Comparison of ENCODE assay signal across 9 mouse cellular contexts in the genomic region with DNA sequence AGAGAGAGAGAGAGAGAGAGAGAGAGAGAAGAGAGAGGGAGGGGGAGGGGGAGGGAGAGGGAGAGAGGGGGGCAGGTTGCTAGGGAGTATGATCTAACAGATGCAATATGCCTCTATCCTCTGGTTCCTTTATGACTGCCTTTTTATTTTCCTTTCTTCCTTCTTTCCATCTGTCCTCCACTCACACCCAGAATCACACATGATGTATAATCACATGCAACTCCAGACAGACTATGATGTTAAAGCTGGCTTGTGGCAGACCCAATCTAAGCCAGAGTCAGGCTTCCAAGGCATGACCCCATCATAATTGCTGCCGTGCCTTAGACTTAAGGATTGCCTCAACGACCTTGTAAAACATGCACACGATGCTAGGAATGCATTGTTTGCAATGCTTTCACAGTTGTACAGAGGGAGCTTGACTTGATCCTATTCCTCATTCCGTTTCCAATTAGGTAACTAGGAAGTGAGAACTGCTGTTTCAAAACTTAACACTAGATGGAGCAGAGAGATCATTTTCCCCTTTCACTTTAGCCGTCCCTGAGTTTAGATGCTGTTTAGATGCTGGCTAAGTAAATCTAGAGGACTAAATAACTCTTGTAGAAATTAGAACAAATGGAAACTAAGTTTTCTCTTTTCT. TPM values are rescaled to one million over a fixed set of nuclear protein-coding genes. Genes with fewer than 3 reads are reported as not detected.
DNase-seq lines count a peak whose midpoint lies in the region; ATAC-seq and TF ChIP-seq lines count a peak whose summit lies in the region.
"Had no signal": no experiment of that assay in that cellular context is flagged by ENCODE, and none has a peak within 500 bp of the region (broad histone marks: within the 10 kb centered on the region; RNA-seq: fewer than 3 reads in every experiment).

No protein-coding gene starts in this region.

- H3K4me3 ChIP-seq in kidney, embryonic 16.5 days (ENCODE audit: low read length), result no peak overlapping the region
- no peak overlapping the region for H3K4me3 ChIP-seq in ES-Bruce4 (ENCODE audit: low read depth, low read length)
- H3K4me3 ChIP-seq: embryonic facial prominence, embryonic 15.5 days had no signal

- no peaks in the 10 kb centered on the region for H3K27me3 ChIP-seq in kidney, embryonic 16.5 days (ENCODE audit: insufficient read depth, low read length)
- H3K27me3 ChIP-seq in ES-Bruce4 (ENCODE audit: control insufficient read depth, insufficient read depth, low read length, poor library complexity, severe bottlenecking), result no peaks in the 10 kb centered on the region
- no peaks in the 10 kb centered on the region for H3K27me3 ChIP-seq in splenic B cell, adult 2 months (ENCODE audit: control insufficient read depth, insufficient read depth, low read length, poor library complexity, severe bottlenecking)
- H3K27me3 ChIP-seq: embryonic facial prominence, embryonic 15.5 days had no signal

- no peak overlapping the region for H3K9ac ChIP-seq in kidney, embryonic 16.5 days (replicated peaks; ENCODE audit: low read length)
- no peak overlapping the region for H3K9ac ChIP-seq in ES-Bruce4 (ENCODE audit: low read depth, poor library complexity, severe bottlenecking)
- H3K9ac ChIP-seq: embryonic facial prominence, embryonic 15.5 days had no signal

- no peak for DNase-seq in kidney, postnatal 4 days
- DNase-seq in brain, embryonic 18.5 days (ENCODE audit: low read depth, low spot score), result peak; percentile 67
- DNase-seq in layer of hippocampus, adult 9-11 months, result peak; percentile 11
- DNase-seq in splenic B cell, adult 2 months (ENCODE audit: low read depth, low spot score), result peak; percentile 57
- no peak for DNase-seq in urinary bladder, postnatal 36 days (ENCODE audit: low spot score in 2 of 2)
- DNase-seq in cerebellum, postnatal 25 days, result no peak

- H3K9me3 ChIP-seq in kidney, embryonic 16.5 days (ENCODE audit: low read length), result 0 out of 2 replicates have a peak, but pooled peaks cover 4% of the 10 kb centered on the region
- peaks cover 13% of the 10 kb centered on the region for H3K9me3 ChIP-seq in ES-Bruce4 (replicated peaks; ENCODE audit: control insufficient read depth, insufficient read depth, low read length, poor library complexity, severe bottlenecking)
- H3K9me3 ChIP-seq: embryonic facial prominence, embryonic 15.5 days had no signal

- whole genome bisulfite sequencing in kidney, embryonic 16.5 days, result 5% methylated on average over 5 of the region's 5 CpGs

- no peaks in the 10 kb centered on the region for H3K4me1 ChIP-seq in kidney, embryonic 16.5 days (ENCODE audit: insufficient read depth, low read length)
- H3K4me1 ChIP-seq in ES-Bruce4 (ENCODE audit: control insufficient read depth, insufficient read depth, low read length), result no peaks in the 10 kb centered on the region
- H3K4me1 ChIP-seq: embryonic facial prominence, embryonic 15.5 days had no signal

- H3K4me2 ChIP-seq in kidney, embryonic 16.5 days (replicated peaks; ENCODE audit: low read depth, low read length), result no peak overlapping the region
- H3K4me2 ChIP-seq: embryonic facial prominence, embryonic 15.5 days had no signal

- peak; percentile 29 for TF ChIP-seq CTCF in ES-Bruce4 (IDR thresholded peaks at IDR 0.05; ENCODE audit: low read depth, low read length)

- TF ChIP-seq POLR2A in ES-Bruce4 (IDR thresholded peaks at IDR 0.05; ENCODE audit: insufficient read depth, low read length), result no peak

- ATAC-seq in kidney, embryonic 16.5 days (ENCODE audit: low FRiP score, low TSS enrichment), result peak; percentile 9; the same call in 1 of the 2 replicates

- no peak overlapping the region for H3K27ac ChIP-seq in kidney, embryonic 16.5 days (ENCODE audit: low read length)
- H3K27ac ChIP-seq in ES-Bruce4 (ENCODE audit: insufficient read depth, low read length), result no peak overlapping the region
- H3K27ac ChIP-seq: embryonic facial prominence, embryonic 15.5 days had no signal

- TF ChIP-seq EP300 in ES-Bruce4 (IDR thresholded peaks at IDR 0.05; ENCODE audit: insufficient read depth, low read depth, low read length), result no peak

- no peaks in the 10 kb centered on the region for H3K36me3 ChIP-seq in kidney, embryonic 16.5 days (ENCODE audit: insufficient read depth, low read length)
- no peaks in the 10 kb centered on the region for H3K36me3 ChIP-seq in ES-Bruce4 (ENCODE audit: control insufficient read depth, insufficient read depth, low read length, poor library complexity, severe bottlenecking)
- H3K36me3 ChIP-seq in splenic B cell, adult 2 months (ENCODE audit: control insufficient read depth, insufficient read depth, low read length, poor library complexity, severe bottlenecking), result no peaks in the 10 kb centered on the region
- H3K36me3 ChIP-seq: embryonic facial prominence, embryonic 15.5 days had no signal

RNA-seq across cellular contexts. Expression of a gene that starts 28.1 kb away (rescaled TPM):
- 3.1 and 3.9 TPM in 2 replicates for polyA plus RNA-seq in kidney, embryonic 16.5 days (2015; fragmentation: Nextera tagmentation; extraction: Ambion mirVana)
- polyA plus RNA-seq in ES-Bruce4 (2011; ENCODE audit: insufficient read depth, insufficient read length, low read depth, missing spikeins), result 0.53 and 2.0 TPM in 2 replicates

RNA-seq across cellular contexts. Expression of a gene that starts 56.9 kb away (rescaled TPM):
- polyA plus RNA-seq in kidney, embryonic 16.5 days (2015; fragmentation: Nextera tagmentation; extraction: Ambion mirVana), result 44.4 and 52.0 TPM in 2 replicates
- polyA plus RNA-seq in ES-Bruce4 (2011; ENCODE audit: insufficient read depth, insufficient read length, low read depth, missing spikeins), result 1.7 and 2.0 TPM in 2 replicates

Comparison
In these comparisons a context has a peak if more than half of its experiments do, and no peak if none do; other contexts are left out.
1. DNase-seq: peak in brain, embryonic 18.5 days (single experiment), layer of hippocampus, adult 9-11 months (single experiment) and splenic B cell, adult 2 months (single experiment); none in kidney, postnatal 4 days (0 of 2), urinary bladder, postnatal 36 days (0 of 2) and cerebellum, postnatal 25 days (0 of 2).
2. RNA of a gene that starts 56.9 kb away (polyA plus RNA-seq): 44.4 to 52.0 TPM in kidney, embryonic 16.5 days; 1.7 to 2.0 TPM in ES-Bruce4; every median in the first group is over 10 times any median in the second.